Mouse (Mus musculus) liver, embryonic 16.5 days (tissue): Measurements from ENCODE around the gene Xcr1. TPM values are rescaled to one million over a fixed set of nuclear protein-coding genes. Genes with fewer than 3 reads are reported as not detected.
A peak's percentile ranks its signal among the peaks of the same experiment; 100 is the strongest.

Experiments
- ATAC-seq: fragments of 200-750 bp; cut with Nextera tagmentation; 2 replicates; pipeline ENCODE4 v1.8.0; 2017; ENCODE audit warnings: low read depth, mild to moderate bottlenecking, moderate number of reproducible peaks, moderate library complexity
- H3K27ac ChIP-seq: fragments of 300-500 bp; sonication (generic); 2 replicates; pipeline ENCODE4 v1.5.1; 2014; ENCODE audit warnings: mild to moderate bottlenecking, low read length
- H3K27me3 ChIP-seq: fragments of 300-500 bp; sonication (generic); 2 replicates; pipeline ENCODE4 v1.6.1; 2014; ENCODE audit warnings: low read depth, low read length, mixed read lengths; ENCODE audit not compliant: control insufficient read depth, insufficient read depth
- H3K36me3 ChIP-seq: fragments of 300-500 bp; sonication (generic); 2 replicates; pipeline ENCODE4 v1.6.1; 2014; ENCODE audit warnings: mild to moderate bottlenecking; ENCODE audit not compliant: control insufficient read depth, insufficient read depth
- H3K4me1 ChIP-seq: fragments of 300-500 bp; sonication (generic); 2 replicates; pipeline ENCODE4 v1.6.1; 2014; ENCODE audit warnings: low read depth, low read length, mixed read lengths; ENCODE audit not compliant: control insufficient read depth
- H3K4me2 ChIP-seq: fragments of 300-500 bp; sonication (generic); 2 replicates; pipeline ENCODE4 v1.6.1; 2014; ENCODE audit warnings: low read depth, low read length, mixed read lengths
- H3K4me3 ChIP-seq: fragments of 300-500 bp; sonication (generic); 2 replicates; pipeline ENCODE4 v1.5.1; 2014; ENCODE audit warnings: low read depth, mild to moderate bottlenecking, low read length
- H3K9ac ChIP-seq: fragments of 300-500 bp; sonication (generic); 2 replicates; pipeline ENCODE4 v1.6.1; 2014; ENCODE audit warnings: low read depth, low read length
- H3K9me3 ChIP-seq: fragments of 300-500 bp; sonication (generic); replicated peaks from 2 replicates; pipeline ENCODE4 v1.6.1; 2016; ENCODE audit warnings: low read length; ENCODE audit not compliant: control insufficient read depth
- WGBS: fragments of 180-500 bp; shearing (Covaris S2); extraction: QIAGEN DNeasy Blood & Tissue Kit; methylation state at CpG from one replicate; pipeline ENCODE4 v1.1.7; 2014; ENCODE audit not compliant: insufficient replicate concordance; 5-methylcytosine and 5-hydroxymethylcytosine counted together
- polyA plus RNA-seq: library from polyadenylated mRNA; unstranded; fragments of >200 nt; fragmentation: Nextera tagmentation; extraction: Ambion mirVana; gene quantifications from 2 replicates; pipeline ENCODE4 v1.2.1, GENCODE M21; 2015

The Xcr1 gene
- 0.02 and 0.06 TPM in 2 replicates for polyA plus RNA-seq

DNA sequence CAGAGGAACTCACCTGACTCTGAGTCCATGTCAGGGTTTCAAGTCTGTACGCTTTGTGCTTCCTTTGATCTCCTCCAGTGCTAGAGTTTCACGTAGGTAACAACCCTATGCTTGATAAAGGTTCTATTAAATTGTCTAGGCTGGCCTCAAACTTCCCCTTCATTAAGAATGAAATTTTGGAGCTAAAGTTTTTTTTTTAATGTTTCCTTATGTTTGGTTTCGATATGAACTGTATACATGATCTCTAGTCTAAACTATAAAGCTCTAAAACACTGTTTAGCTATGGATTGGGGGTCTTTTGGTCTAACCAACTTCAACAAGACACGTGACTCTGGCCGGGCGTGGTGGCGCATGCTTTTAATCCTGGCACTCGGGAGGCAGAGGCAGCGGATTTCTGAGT lies at the start of gene Xcr1:
Xcr1 (minus strand) TSS at position 101 of the 400 bp plus-strand sequence.
- H3K27ac ChIP-seq, result no peak within 1 kb of the TSS
- 66% methylated on average over 9 of the region's 9 CpGs for WGBS

DNA sequence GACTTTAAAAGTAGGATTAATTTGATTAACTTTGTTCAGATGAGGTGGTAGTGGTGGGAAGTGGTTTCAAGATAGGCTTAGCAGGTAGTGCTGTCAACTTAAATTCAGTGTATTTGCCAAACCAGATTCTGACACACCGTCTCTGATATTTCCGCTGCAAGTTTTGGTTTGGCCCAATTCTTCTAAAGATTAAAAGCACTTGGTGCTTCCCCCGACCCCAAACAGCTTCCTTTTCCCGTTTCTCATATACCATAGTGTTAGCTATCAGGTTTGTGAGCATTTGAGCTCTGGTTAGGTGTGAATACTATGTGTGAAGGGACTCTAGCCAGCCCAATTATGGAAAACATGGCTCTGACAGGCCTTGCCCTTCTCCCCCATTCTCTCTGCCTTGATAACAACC lies 10.2 kb upstream of the Xcr1 start:
- Histone ChIP-seq H3K4me3 (no peak overlapping the region), H3K27me3 (no peaks in the 10 kb centered on the region), H3K9ac (no peak overlapping the region), H3K4me2 (no peak overlapping the region), H3K9me3 (no peaks in the 10 kb centered on the region), H3K36me3 (no peaks in the 10 kb centered on the region), H3K27ac (no peak overlapping the region), H3K4me1 (no peaks in the 10 kb centered on the region)
- no peak for ATAC-seq
- WGBS, result 41% methylated on average over 4 of the region's 4 CpGs

More for the DNA sequence above, at the start of gene Xcr1:
- no peak within 1 kb of the TSS for H3K9ac ChIP-seq
- no peaks in the 10 kb centered on the region for H3K36me3 ChIP-seq
- no peaks in the 10 kb centered on the region for H3K9me3 ChIP-seq
- no peak for ATAC-seq
- no peak within 1 kb of the TSS for H3K4me3 ChIP-seq
- H3K4me2 ChIP-seq, result no peak within 1 kb of the TSS
- no peaks in the 10 kb centered on the region for H3K27me3 ChIP-seq
- H3K4me1 ChIP-seq, result no peaks in the 10 kb centered on the region

DNA sequence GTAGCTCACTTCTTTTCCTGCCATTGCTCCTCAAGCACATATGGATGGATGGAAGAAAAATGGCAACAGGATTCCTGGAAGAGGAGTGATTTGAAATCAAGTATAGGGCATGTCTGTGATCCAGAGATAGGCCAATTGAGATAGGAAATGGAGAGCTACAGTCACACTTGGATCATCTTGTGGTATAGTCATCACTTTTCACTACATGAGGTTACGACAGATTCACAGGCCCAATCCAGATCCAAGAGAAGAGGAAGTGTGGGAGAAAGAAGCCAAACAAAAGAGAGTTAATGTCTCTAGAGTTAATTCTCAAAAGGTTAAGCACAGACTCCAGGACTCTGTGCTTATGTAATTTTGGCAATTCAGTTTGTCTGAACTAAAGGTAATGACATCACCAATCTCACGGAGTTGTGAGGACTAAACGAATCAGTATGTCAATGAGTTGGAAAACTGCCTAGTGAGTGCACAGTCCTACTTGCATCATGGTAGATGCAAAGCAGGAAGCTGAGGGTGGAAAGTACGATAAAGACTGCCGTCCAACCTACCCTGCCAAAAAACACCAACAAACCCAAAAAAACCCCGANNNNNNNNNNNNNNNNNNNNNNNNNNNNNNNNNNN lies 7.4 kb upstream of the Xcr1 start:
- H3K9me3 ChIP-seq, result no peaks in the 10 kb centered on the region
- no peaks in the 10 kb centered on the region for H3K27me3 ChIP-seq
- no peak overlapping the region for H3K27ac ChIP-seq
- H3K4me3 ChIP-seq, result no peak overlapping the region
- H3K4me1 ChIP-seq, result no peaks in the 10 kb centered on the region
- no peak overlapping the region for H3K4me2 ChIP-seq
- no peak overlapping the region for H3K9ac ChIP-seq
- ATAC-seq, result no peak
- no peaks in the 10 kb centered on the region for H3K36me3 ChIP-seq
- 51% methylated on average over 3 of the region's 6 CpGs for WGBS

DNA sequence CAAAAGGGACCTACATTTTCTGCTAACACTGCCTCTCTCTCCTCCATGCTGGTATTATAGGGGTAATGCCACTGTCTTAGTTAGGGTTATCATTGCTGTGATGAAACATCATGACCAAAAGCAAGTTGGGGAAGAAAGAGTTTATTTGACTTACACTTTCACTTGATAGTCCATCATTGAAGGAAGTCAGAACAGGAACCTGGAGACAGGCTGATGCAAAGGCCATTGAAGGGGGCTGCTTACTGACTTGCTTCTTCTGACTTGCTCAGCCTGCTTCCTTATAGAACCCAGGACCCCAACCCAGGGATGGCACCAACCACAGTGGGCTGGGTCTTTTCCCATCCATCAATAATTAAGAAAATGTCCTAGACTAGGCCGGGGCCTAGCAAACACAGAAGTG lies 1.8 kb upstream of the Xcr1 start:
- Histone ChIP-seq H3K9ac (no peak overlapping the region), H3K27me3 (no peaks in the 10 kb centered on the region), H3K9me3 (no peaks in the 10 kb centered on the region), H3K36me3 (no peaks in the 10 kb centered on the region), H3K4me1 (no peaks in the 10 kb centered on the region), H3K4me2 (no peak overlapping the region), H3K27ac (no peak overlapping the region), H3K4me3 (no peak overlapping the region)
- 70% methylated on average over 1 of the region's 1 CpGs for WGBS
- ATAC-seq, result no peak

DNA sequence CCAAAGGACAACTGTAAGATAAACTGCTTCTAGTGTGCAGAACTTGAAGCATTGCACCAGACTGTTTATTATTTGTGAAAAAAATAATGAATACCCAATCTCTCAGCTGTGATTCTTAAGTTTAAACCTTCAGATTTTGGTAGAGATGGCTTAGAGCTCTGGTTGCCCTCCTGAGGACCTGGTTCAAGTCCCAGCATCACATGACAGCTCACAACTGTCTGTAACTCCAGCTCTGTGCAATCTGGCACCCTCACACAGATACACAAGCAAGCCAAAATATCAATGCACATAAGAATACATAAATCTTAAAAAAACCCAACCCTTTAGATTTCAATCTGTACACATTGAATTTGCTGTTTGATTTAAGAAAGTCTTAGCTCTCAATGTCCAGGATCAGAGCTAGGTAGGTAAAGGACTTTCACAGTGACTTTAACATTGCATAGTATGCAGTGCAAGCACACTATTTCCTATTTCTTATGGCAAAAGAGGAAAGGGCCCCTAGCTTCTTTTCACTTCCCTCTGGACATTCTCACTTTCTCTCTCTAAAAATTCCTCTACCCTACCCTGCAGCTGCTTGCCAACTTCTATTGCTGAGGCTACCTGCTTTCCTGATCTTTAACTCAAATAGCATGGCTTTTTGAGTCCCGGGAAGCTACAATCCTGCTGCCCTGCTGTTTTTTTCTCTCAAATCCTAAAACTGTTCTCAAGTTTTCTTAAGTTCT lies 1.2 kb upstream of the Xcr1 start:
- Histone ChIP-seq H3K9ac (no peak overlapping the region), H3K27me3 (no peaks in the 10 kb centered on the region), H3K4me3 (no peak overlapping the region), H3K36me3 (no peaks in the 10 kb centered on the region), H3K9me3 (no peaks in the 10 kb centered on the region), H3K4me2 (no peak overlapping the region), H3K27ac (no peak overlapping the region), H3K4me1 (no peaks in the 10 kb centered on the region)
- ATAC-seq, result no peak
- 63% methylated on average over 1 of the region's 1 CpGs for WGBS

DNA sequence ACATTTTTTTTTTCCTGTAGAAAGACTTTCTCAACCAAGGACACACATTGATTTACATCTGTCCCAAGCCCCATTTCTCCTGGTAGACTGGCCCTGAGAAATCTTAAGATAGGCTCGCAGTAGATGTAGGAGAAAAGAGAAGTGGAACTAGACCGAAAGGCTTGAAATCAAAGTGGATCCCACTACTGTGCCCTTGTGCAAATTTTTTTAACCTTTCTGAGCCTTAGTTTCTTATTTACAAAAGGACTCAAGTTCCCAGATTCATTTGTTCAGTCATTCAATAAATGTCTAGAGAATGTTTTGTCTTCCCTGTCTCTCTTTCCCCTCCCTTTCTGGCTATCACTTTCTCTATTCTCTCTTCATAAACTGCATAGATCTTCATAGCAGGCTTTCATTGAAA lies 5.0 kb downstream of the Xcr1 start:
- Histone ChIP-seq H3K4me2 (no peak overlapping the region), H3K27me3 (no peaks in the 10 kb centered on the region), H3K9me3 (no peaks in the 10 kb centered on the region), H3K9ac (no peak overlapping the region), H3K4me1 (peaks cover 3% of the 10 kb centered on the region), H3K36me3 (no peaks in the 10 kb centered on the region), H3K27ac (no peak overlapping the region), H3K4me3 (no peak overlapping the region)
- ATAC-seq, result no peak
- 48% methylated on average over 2 of the region's 2 CpGs for WGBS

DNA sequence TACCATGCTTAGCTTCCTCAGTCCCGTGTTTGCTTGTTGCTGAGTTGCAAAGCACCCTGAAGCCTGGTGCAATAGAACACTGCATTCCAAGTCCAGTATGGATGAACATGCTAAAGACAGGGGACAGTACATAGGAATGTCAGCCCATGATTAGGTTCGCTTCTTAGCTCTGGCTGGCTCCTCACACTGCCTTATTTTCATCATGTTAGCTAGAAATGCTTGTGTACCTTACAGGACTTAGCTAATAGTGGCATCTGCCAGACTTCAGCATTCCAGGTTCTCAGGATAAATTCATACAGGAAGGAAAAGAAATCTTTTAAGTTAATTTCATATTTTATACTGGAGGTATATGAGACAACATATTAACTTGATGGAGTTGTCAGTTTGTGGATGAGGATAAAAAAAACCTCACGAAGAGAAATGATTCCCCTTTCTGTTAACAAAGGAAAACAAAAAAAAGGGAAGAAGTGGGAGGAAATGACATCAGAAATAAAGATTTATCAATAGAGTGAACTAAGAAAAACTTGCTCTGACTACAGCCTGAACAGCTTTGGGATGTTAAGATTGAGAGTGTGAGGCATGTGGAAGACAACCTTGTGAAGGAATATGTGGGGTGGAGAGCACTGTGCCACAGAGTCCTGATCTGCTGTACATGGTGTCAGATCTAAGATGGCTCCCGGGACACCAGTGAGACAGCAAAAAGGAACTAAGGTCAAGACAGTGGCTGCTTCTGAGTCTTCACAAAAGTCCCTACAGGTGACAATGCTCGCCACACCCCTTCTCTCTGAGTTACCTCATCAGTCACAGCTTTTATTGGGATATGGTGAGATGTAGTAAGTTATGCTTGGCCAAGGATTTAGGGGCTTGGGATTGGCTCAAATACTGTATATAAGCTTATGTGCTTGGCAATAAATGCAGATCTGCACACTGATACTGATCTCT lies 9.1 kb downstream of the Xcr1 start:
- no peak for ATAC-seq
- no peaks in the 10 kb centered on the region for H3K27me3 ChIP-seq
- peak overlapping the region; percentile 51 for H3K9ac ChIP-seq
- peak overlapping the region; percentile 53 for H3K27ac ChIP-seq
- no peaks in the 10 kb centered on the region for H3K36me3 ChIP-seq
- peak overlapping the region; percentile 62 for H3K4me2 ChIP-seq
- H3K4me3 ChIP-seq, result peak overlapping the region; percentile 60
- H3K9me3 ChIP-seq, result no peaks in the 10 kb centered on the region
- H3K4me1 ChIP-seq, result peaks cover 24% of the 10 kb centered on the region
- 44% methylated on average over 5 of the region's 5 CpGs for WGBS

DNA sequence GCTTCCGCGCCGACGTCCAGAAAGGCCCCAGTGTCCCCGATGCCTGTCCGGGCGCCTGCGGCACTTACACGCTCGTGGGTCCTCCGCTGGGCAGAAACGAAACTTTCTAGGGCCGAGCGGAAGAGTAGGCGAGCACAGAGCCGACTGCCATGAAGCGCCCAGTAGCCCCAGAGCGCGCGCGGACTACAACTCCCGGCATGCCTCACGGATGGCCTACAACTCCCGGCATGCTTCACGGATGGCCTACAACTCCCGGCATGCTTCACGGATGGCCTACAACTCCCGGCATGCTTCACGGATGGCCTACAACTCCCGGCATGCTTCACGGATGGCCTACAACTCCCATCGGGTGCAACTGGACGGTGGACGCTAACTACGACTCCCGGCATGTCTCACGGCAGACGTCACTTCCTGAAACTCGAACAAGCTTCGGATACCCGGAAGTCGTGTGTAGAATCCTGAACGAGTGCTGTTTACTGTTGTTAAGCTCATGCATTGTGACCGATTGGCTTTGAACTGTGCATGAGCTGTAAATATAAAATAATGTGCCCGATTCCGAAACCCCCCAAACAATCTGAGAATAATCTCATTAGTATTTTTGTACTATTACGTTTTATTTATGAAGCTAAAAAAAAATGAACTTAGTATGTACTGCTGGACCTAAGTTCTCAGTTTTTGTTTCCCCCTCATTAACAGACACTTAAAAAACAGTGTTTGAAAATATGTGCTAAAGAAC lies 9.9 kb downstream of the Xcr1 start, which contains the start of gene Fyco1:
Fyco1 (minus strand) TSS at position 187 of the 736 bp plus-strand sequence.
- H3K4me2 ChIP-seq, result peak within 1 kb of the TSS; percentile 78
- H3K27ac ChIP-seq, result peak within 1 kb of the TSS; percentile 94
- H3K4me3 ChIP-seq, result peak within 1 kb of the TSS; percentile 97
- H3K9ac ChIP-seq, result peak within 1 kb of the TSS; percentile 95
- peaks cover 24% of the 10 kb centered on the region for H3K4me1 ChIP-seq
- H3K36me3 ChIP-seq, result no peaks in the 10 kb centered on the region
- WGBS, result under 1% methylated on average over 47 of the region's 47 CpGs
- peak; percentile 94 for ATAC-seq
- H3K27me3 ChIP-seq, result no peaks in the 10 kb centered on the region
- no peaks in the 10 kb centered on the region for H3K9me3 ChIP-seq
